25 mouse cellular contexts compared by ENCODE assay signal in genomic region chr4:83031591-83031990, GRCm38 (mm10). TPM values are rescaled to one million over a fixed set of nuclear protein-coding genes. Genes with fewer than 3 reads are reported as not detected.
DNase-seq lines count a peak whose midpoint lies in the region; ATAC-seq lines count a peak whose summit lies in the region.
"Had no signal": no experiment of that assay in that cellular context is flagged by ENCODE, and none has a peak within 500 bp of the region (broad histone marks: within the 10 kb centered on the region; RNA-seq: fewer than 3 reads in every experiment).

No protein-coding gene starts in this region.

- H3K27me3 ChIP-seq in embryonic facial prominence, embryonic 10.5 days (replicated peaks; ENCODE audit: low read depth, poor library complexity, severe bottlenecking) = no peaks in the 10 kb centered on the region
- H3K27me3 ChIP-seq in limb, embryonic 11.5 days (ENCODE audit: control insufficient read depth, insufficient read depth, low read length) = no peaks in the 10 kb centered on the region
- no peaks in the 10 kb centered on the region for H3K27me3 ChIP-seq in hindbrain, embryonic 11.5 days (ENCODE audit: control insufficient read depth, insufficient read depth, low read length)
- H3K27me3 ChIP-seq: CH12.LX; embryonic facial prominence, embryonic 13.5 days; embryonic facial prominence, embryonic 15.5 days; forebrain, embryonic 12.5 days; Patski had no signal

- no peak overlapping the region for H3K4me2 ChIP-seq in limb, embryonic 11.5 days (ENCODE audit: low read depth, severe bottlenecking)
- H3K4me2 ChIP-seq in hindbrain, embryonic 11.5 days (replicated peaks; ENCODE audit: low read depth, low read length) = no peak overlapping the region
- H3K4me2 ChIP-seq: embryonic facial prominence, embryonic 13.5 days; embryonic facial prominence, embryonic 15.5 days; forebrain, embryonic 12.5 days had no signal

- H3K9ac ChIP-seq in limb, embryonic 11.5 days (ENCODE audit: low read length) = no peak overlapping the region
- no peak overlapping the region for H3K9ac ChIP-seq in hindbrain, embryonic 11.5 days (ENCODE audit: low read depth, low read length)
- H3K9ac ChIP-seq: embryonic facial prominence, embryonic 13.5 days; embryonic facial prominence, embryonic 15.5 days; forebrain, embryonic 12.5 days had no signal

- no peak overlapping the region for H3K4me3 ChIP-seq in embryonic facial prominence, embryonic 10.5 days
- H3K4me3 ChIP-seq in limb, embryonic 11.5 days (ENCODE audit: low read depth, low read length) = no peak overlapping the region
- no peak overlapping the region for H3K4me3 ChIP-seq in hindbrain, embryonic 11.5 days (ENCODE audit: low read depth, low read length)
- H3K4me3 ChIP-seq: embryonic facial prominence, embryonic 13.5 days; embryonic facial prominence, embryonic 15.5 days; erythroblast, embryonic 14.5 days; forebrain, embryonic 10.5 days; forebrain, embryonic 12.5 days had no signal

- DNase-seq in embryo, embryonic 10 days (ENCODE audit: low spot score) = peak; percentile 68
- DNase-seq in embryo, embryonic 11 days = no peak
- DNase-seq in embryo, embryonic 10.5 days (ENCODE audit: low spot score) = peak; percentile 62
- DNase-seq in embryonic facial prominence, embryonic 10.5 days (ENCODE audit: low spot score) = no peak
- DNase-seq in limb, embryonic 11.5 days (ENCODE audit: low spot score) = no peak
- no peak for DNase-seq in hindbrain, embryonic 11.5 days (ENCODE audit: low spot score)
- no peak for DNase-seq in left cerebral cortex, adult 9 months (ENCODE audit: low spot score in 2 of 2)
- DNase-seq: adrenal gland, adult 8-10 months; adrenal gland, postnatal 14 days; adrenal gland, postnatal 36 days; B cell, adult 2 months; cerebellum, adult 11-12 months; cerebellum, adult 9-10 months had no signal

- no peaks in the 10 kb centered on the region for H3K9me3 ChIP-seq in embryonic facial prominence, embryonic 10.5 days
- H3K9me3 ChIP-seq in limb, embryonic 11.5 days (ENCODE audit: control insufficient read depth, low read length) = no peaks in the 10 kb centered on the region
- no peaks in the 10 kb centered on the region for H3K9me3 ChIP-seq in hindbrain, embryonic 11.5 days (ENCODE audit: control insufficient read depth, low read length)
- H3K9me3 ChIP-seq: embryonic facial prominence, embryonic 13.5 days; embryonic facial prominence, embryonic 15.5 days; forebrain, embryonic 10.5 days; forebrain, embryonic 12.5 days had no signal

- WGBS in embryonic facial prominence, embryonic 10.5 days = 21% methylated on average over 3 of the region's 3 CpGs
- WGBS in limb, embryonic 11.5 days = 3% methylated on average over 3 of the region's 3 CpGs
- WGBS in hindbrain, embryonic 11.5 days = 23% methylated on average over 3 of the region's 3 CpGs

- ATAC-seq in limb, embryonic 11.5 days (ENCODE audit: insufficient number of reproducible peaks, low FRiP score, low TSS enrichment, low read depth) = no peak
- no peak for ATAC-seq in hindbrain, embryonic 11.5 days (ENCODE audit: low FRiP score)
- ATAC-seq: activated CD4-positive, CD25-positive, alpha-beta regulatory T cell, adult 4 months; CD4-positive, CD25-positive, alpha-beta regulatory T cell, adult 4 months; forebrain, embryonic 14.5 days; forebrain, embryonic 16.5 days; Patski had no signal

- peak overlapping the region; percentile 35; the same call in 1 of the 2 replicates for H3K27ac ChIP-seq in embryonic facial prominence, embryonic 10.5 days (replicated peaks)
- 0 out of 2 replicates have a peak overlapping the region, but pooled peaks have one; percentile 21 for H3K27ac ChIP-seq in limb, embryonic 11.5 days (replicated peaks; ENCODE audit: low read depth, low read length)
- no peak overlapping the region for H3K27ac ChIP-seq in hindbrain, embryonic 11.5 days (ENCODE audit: low read depth, low read length)
- H3K27ac ChIP-seq: embryonic facial prominence, embryonic 13.5 days; embryonic facial prominence, embryonic 15.5 days; forebrain, embryonic 10.5 days; forebrain, embryonic 12.5 days had no signal

- peaks cover 36% of the 10 kb centered on the region for H3K4me1 ChIP-seq in embryonic facial prominence, embryonic 10.5 days
- H3K4me1 ChIP-seq in limb, embryonic 11.5 days (ENCODE audit: control insufficient read depth, insufficient read depth, low read length) = peaks cover 3% of the 10 kb centered on the region
- no peaks in the 10 kb centered on the region for H3K4me1 ChIP-seq in hindbrain, embryonic 11.5 days (replicated peaks; ENCODE audit: control insufficient read depth, insufficient read depth, low read length)
- H3K4me1 ChIP-seq: forebrain, embryonic 12.5 days had no signal

- peaks cover 37% of the 10 kb centered on the region for H3K36me3 ChIP-seq in embryonic facial prominence, embryonic 10.5 days (replicated peaks)
- H3K36me3 ChIP-seq in limb, embryonic 11.5 days (ENCODE audit: control insufficient read depth, insufficient read depth, low read length) = no peaks in the 10 kb centered on the region
- H3K36me3 ChIP-seq in hindbrain, embryonic 11.5 days (ENCODE audit: control insufficient read depth, insufficient read depth, low read length) = no peaks in the 10 kb centered on the region
- H3K36me3 ChIP-seq: embryonic facial prominence, embryonic 15.5 days; forebrain, embryonic 10.5 days; forebrain, embryonic 12.5 days; G1E had no signal

RNA-seq across cellular contexts. Expression of gene Frem1, which starts 20.5 kb away (rescaled TPM):
- polyA plus RNA-seq in embryonic facial prominence, embryonic 10.5 days (2016; fragmentation: Nextera tagmentation; extraction: Ambion mirVana) = 15.0 and 15.5 TPM in 2 replicates
- polyA plus RNA-seq in limb, embryonic 11.5 days (2014; fragmentation: Nextera tagmentation; extraction: Ambion mirVana) = 15.1 and 18.0 TPM in 2 replicates
- 5.3 and 6.4 TPM in 2 replicates for polyA plus RNA-seq in hindbrain, embryonic 11.5 days (2014; fragmentation: Nextera tagmentation; extraction: Ambion mirVana)
- polyA plus RNA-seq: activated CD4-positive, CD25-positive, alpha-beta regulatory T cell, adult 4 months; CD4-positive, CD25-positive, alpha-beta regulatory T cell, adult 4 months; erythroblast, embryonic 14.5 days had no signal

Comparison
In these comparisons a context has a peak if more than half of its experiments do, and no peak if none do; other contexts are left out.
1. DNase-seq: peak in embryo, embryonic 10 days (single experiment) and embryo, embryonic 10.5 days (single experiment); none in embryo, embryonic 11 days (single experiment), embryonic facial prominence, embryonic 10.5 days (single experiment), limb, embryonic 11.5 days (single experiment), hindbrain, embryonic 11.5 days (single experiment) and left cerebral cortex, adult 9 months (0 of 2).